Mouse (Mus musculus) kidney, adult 11 months (tissue): ENCODE data around the gene Yod1.

Source experiments
- DNase-seq: peaks from one replicate; pipeline ENCODE4 v3.0.0; 2022

The Yod1 gene

GRCm38 (mm10) chr1:130732706-130733658, 15.9 kb downstream of the Yod1 start:
- DNase-seq, result no peak

GRCm38 (mm10) chr1:130733671-130734070, 16.5 kb downstream of the Yod1 start:
- DNase-seq, result peak; percentile 86

GRCm38 (mm10) chr1:130734452-130734851, 17.3 kb downstream of the Yod1 start:
- DNase-seq, result no peak

GRCm38 (mm10) chr1:130734852-130735251, 17.7 kb downstream of the Yod1 start:
- no peak for DNase-seq

- DNase-seq, result no peak
Observed at GRCm38 (mm10) chr1:130737411-130737881, 20.3 kb downstream of the Yod1 start.

GRCm38 (mm10) chr1:130737916-130738315, 20.8 kb downstream of the Yod1 start:
- DNase-seq, result no peak

- DNase-seq, result no peak
Observed at GRCm38 (mm10) chr1:130738551-130739106, 21.5 kb downstream of the Yod1 start.

GRCm38 (mm10) chr1:130739636-130740035, 22.5 kb downstream of the Yod1 start:
- DNase-seq, result no peak

GRCm38 (mm10) chr1:130740227-130740648, 23.1 kb downstream of the Yod1 start:
- no peak for DNase-seq

- no peak for DNase-seq
Observed at GRCm38 (mm10) chr1:130740781-130741720, 23.9 kb downstream of the Yod1 start.

GRCm38 (mm10) chr1:130742201-130742600, 25.1 kb downstream of the Yod1 start:
- DNase-seq, result no peak

GRCm38 (mm10) chr1:130743775-130744174, 26.6 kb downstream of the Yod1 start:
- DNase-seq, result no peak

- DNase-seq, result no peak
Observed at GRCm38 (mm10) chr1:130744217-130744616, 27.1 kb downstream of the Yod1 start.

- no peak for DNase-seq
Observed at GRCm38 (mm10) chr1:130744961-130745360, 27.8 kb downstream of the Yod1 start.

GRCm38 (mm10) chr1:130745591-130745990, 28.5 kb downstream of the Yod1 start:
- DNase-seq, result no peak

- DNase-seq, result no peak
Observed at GRCm38 (mm10) chr1:130746819-130747218, 29.7 kb downstream of the Yod1 start.

- DNase-seq, result no peak
Observed at GRCm38 (mm10) chr1:130759689-130760088, 42.6 kb downstream of the Yod1 start.

- DNase-seq, result no peak
Observed at GRCm38 (mm10) chr1:130761597-130761996, 44.5 kb downstream of the Yod1 start.

- DNase-seq, result no peak
Observed at GRCm38 (mm10) chr1:130762045-130762760, 45.1 kb downstream of the Yod1 start.

- no peak for DNase-seq
Observed at GRCm38 (mm10) chr1:130764027-130764461, 46.9 kb downstream of the Yod1 start.

GRCm38 (mm10) chr1:130767066-130767465, 49.9 kb downstream of the Yod1 start:
- DNase-seq, result no peak

- no peak for DNase-seq
Observed at GRCm38 (mm10) chr1:130769925-130770324, 52.8 kb downstream of the Yod1 start.
